Comparison of ENCODE assay signal across 20 mouse cellular contexts in the genomic region with DNA sequence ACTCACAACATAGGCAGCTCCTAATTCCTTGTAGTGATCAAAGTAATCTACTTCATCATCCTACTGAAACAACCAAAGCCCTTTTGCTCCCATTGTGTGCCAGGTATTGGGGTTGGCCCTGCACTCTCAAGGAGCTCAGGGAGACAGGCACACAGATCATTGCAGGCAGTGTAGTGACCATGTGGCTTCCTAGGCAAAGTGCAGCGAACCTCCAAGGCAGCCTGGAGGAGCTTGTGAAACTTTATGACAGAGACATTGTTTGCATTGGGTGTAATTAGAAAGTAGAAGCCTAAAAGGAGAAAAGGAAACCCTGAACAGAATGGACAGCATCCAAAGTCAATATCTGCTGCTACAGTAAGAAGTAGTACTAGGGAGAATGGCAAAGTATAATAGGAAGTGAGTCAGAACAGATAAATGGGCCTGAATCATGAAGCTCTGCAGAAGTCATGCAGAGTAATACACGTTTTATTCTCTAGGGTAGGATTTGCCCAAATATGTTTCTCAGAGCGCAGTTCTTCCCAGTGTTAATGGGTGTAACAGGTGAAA. TPM values are rescaled to one million over a fixed set of nuclear protein-coding genes. Genes with fewer than 3 reads are reported as not detected.
DNase-seq lines count a peak whose midpoint lies in the region; ATAC-seq lines count a peak whose summit lies in the region.
"Had no signal": no experiment of that assay in that cellular context is flagged by ENCODE, and none has a peak within 500 bp of the region (broad histone marks: within the 10 kb centered on the region; RNA-seq: fewer than 3 reads in every experiment).

No protein-coding gene starts in this region.

- peak; percentile 7 for DNase-seq in embryonic facial prominence, embryonic 14.5 days (ENCODE audit: low spot score)
- DNase-seq in embryonic facial prominence, embryonic 10.5 days (ENCODE audit: low spot score), result no peak
- peak; percentile 36 for DNase-seq in lung, postnatal 25 days (ENCODE audit: low spot score)
- no peak for DNase-seq in lung, postnatal 4 days
- no peak for DNase-seq in intestine, embryonic 14.5 days (ENCODE audit: low spot score)
- no peak for DNase-seq in cerebellum, adult 9-10 months
- DNase-seq in embryo, embryonic 11 days, result no peak
- DNase-seq: adrenal gland, adult 2 months; cerebellum, adult 11 months; cerebellum, postnatal 25 days; forebrain, postnatal 0 days; kidney, adult 9 months; layer of hippocampus, postnatal 36 days; liver had no signal

- no peak overlapping the region for H3K4me3 ChIP-seq in embryonic facial prominence, embryonic 14.5 days (ENCODE audit: low read depth, low read length)
- no peak overlapping the region for H3K4me3 ChIP-seq in embryonic facial prominence, embryonic 10.5 days
- no peak overlapping the region for H3K4me3 ChIP-seq in intestine, embryonic 14.5 days (ENCODE audit: low read depth, low read length)
- H3K4me3 ChIP-seq in forebrain, embryonic 16.5 days (replicated peaks; ENCODE audit: low read length), result no peak overlapping the region
- H3K4me3 ChIP-seq: hindbrain, embryonic 15.5 days; megakaryocyte, embryonic 14.5 days; midbrain, embryonic 15.5 days had no signal

- 64% methylated on average over 3 of the region's 3 CpGs for WGBS in embryonic facial prominence, embryonic 14.5 days
- WGBS in embryonic facial prominence, embryonic 10.5 days, result 83% methylated on average over 3 of the region's 3 CpGs
- WGBS in intestine, embryonic 14.5 days, result 59% methylated on average over 3 of the region's 3 CpGs
- WGBS in forebrain, embryonic 16.5 days, result 87% methylated on average over 3 of the region's 3 CpGs

- no peaks in the 10 kb centered on the region for H3K4me1 ChIP-seq in embryonic facial prominence, embryonic 14.5 days (ENCODE audit: control insufficient read depth, insufficient read depth, low read length)
- H3K4me1 ChIP-seq in embryonic facial prominence, embryonic 10.5 days, result no peaks in the 10 kb centered on the region
- H3K4me1 ChIP-seq in intestine, embryonic 14.5 days (replicated peaks; ENCODE audit: control insufficient read depth, insufficient read depth, low read length), result no peaks in the 10 kb centered on the region
- no peaks in the 10 kb centered on the region for H3K4me1 ChIP-seq in forebrain, embryonic 16.5 days (replicated peaks; ENCODE audit: control insufficient read depth, insufficient read depth, low read length)
- H3K4me1 ChIP-seq: hindbrain, embryonic 15.5 days; midbrain, embryonic 15.5 days had no signal

- no peaks in the 10 kb centered on the region for H3K36me3 ChIP-seq in embryonic facial prominence, embryonic 14.5 days (ENCODE audit: control insufficient read depth, insufficient read depth, low read length)
- peaks cover 71% of the 10 kb centered on the region for H3K36me3 ChIP-seq in embryonic facial prominence, embryonic 10.5 days (replicated peaks)
- H3K36me3 ChIP-seq in intestine, embryonic 14.5 days (ENCODE audit: control insufficient read depth, insufficient read depth, low read length), result no peaks in the 10 kb centered on the region
- H3K36me3 ChIP-seq in forebrain, embryonic 16.5 days (ENCODE audit: control insufficient read depth, insufficient read depth), result peaks cover 16% of the 10 kb centered on the region

- no peaks in the 10 kb centered on the region for H3K27me3 ChIP-seq in embryonic facial prominence, embryonic 14.5 days (replicated peaks; ENCODE audit: control insufficient read depth, insufficient read depth, low read length)
- no peaks in the 10 kb centered on the region for H3K27me3 ChIP-seq in embryonic facial prominence, embryonic 10.5 days (replicated peaks; ENCODE audit: low read depth, poor library complexity, severe bottlenecking)
- no peaks in the 10 kb centered on the region for H3K27me3 ChIP-seq in intestine, embryonic 14.5 days (replicated peaks; ENCODE audit: control insufficient read depth, insufficient read depth, low read length)
- no peaks in the 10 kb centered on the region for H3K27me3 ChIP-seq in forebrain, embryonic 16.5 days (replicated peaks; ENCODE audit: control insufficient read depth, insufficient read depth, low read length)
- H3K27me3 ChIP-seq: hindbrain, embryonic 15.5 days; midbrain, embryonic 15.5 days had no signal

- no peak overlapping the region for H3K4me2 ChIP-seq in embryonic facial prominence, embryonic 14.5 days (ENCODE audit: low read depth, low read length)
- H3K4me2 ChIP-seq in intestine, embryonic 14.5 days (ENCODE audit: low read length), result no peak overlapping the region
- no peak overlapping the region for H3K4me2 ChIP-seq in forebrain, embryonic 16.5 days (ENCODE audit: low read length)
- H3K4me2 ChIP-seq: hindbrain, embryonic 15.5 days; midbrain, embryonic 15.5 days had no signal

- H3K9ac ChIP-seq in embryonic facial prominence, embryonic 14.5 days (ENCODE audit: low read depth, low read length), result no peak overlapping the region
- H3K9ac ChIP-seq in intestine, embryonic 14.5 days (ENCODE audit: low read length), result no peak overlapping the region
- H3K9ac ChIP-seq in forebrain, embryonic 16.5 days (replicated peaks; ENCODE audit: low read depth, low read length), result no peak overlapping the region
- H3K9ac ChIP-seq: forebrain, postnatal 0 days; hindbrain, embryonic 15.5 days; midbrain, embryonic 15.5 days had no signal

- no peak for ATAC-seq in embryonic facial prominence, embryonic 14.5 days (ENCODE audit: low read depth)
- 0 out of 2 replicates have a peak, but pooled peaks have one; percentile 55 for ATAC-seq in intestine, embryonic 14.5 days (replicated peaks; ENCODE audit: low FRiP score, low TSS enrichment, low read depth)
- ATAC-seq in forebrain, embryonic 16.5 days, result no peak
- ATAC-seq: forebrain, postnatal 0 days; midbrain, embryonic 15.5 days had no signal

- no peak overlapping the region for H3K27ac ChIP-seq in embryonic facial prominence, embryonic 14.5 days (replicated peaks; ENCODE audit: low read depth, low read length)
- no peak overlapping the region for H3K27ac ChIP-seq in embryonic facial prominence, embryonic 10.5 days (replicated peaks)
- no peak overlapping the region for H3K27ac ChIP-seq in intestine, embryonic 14.5 days (ENCODE audit: low read depth)
- no peak overlapping the region for H3K27ac ChIP-seq in forebrain, embryonic 16.5 days (ENCODE audit: low read length)
- H3K27ac ChIP-seq: hindbrain, embryonic 15.5 days; midbrain, embryonic 15.5 days had no signal

- no peaks in the 10 kb centered on the region for H3K9me3 ChIP-seq in embryonic facial prominence, embryonic 14.5 days (ENCODE audit: control insufficient read depth, low read length)
- H3K9me3 ChIP-seq in embryonic facial prominence, embryonic 10.5 days, result no peaks in the 10 kb centered on the region
- no peaks in the 10 kb centered on the region for H3K9me3 ChIP-seq in intestine, embryonic 14.5 days (ENCODE audit: control insufficient read depth, low read length)
- no peaks in the 10 kb centered on the region for H3K9me3 ChIP-seq in forebrain, embryonic 16.5 days (ENCODE audit: control insufficient read depth, low read length)
- H3K9me3 ChIP-seq: hindbrain, embryonic 15.5 days; megakaryocyte, embryonic 14.5 days; midbrain, embryonic 15.5 days had no signal

RNA-seq across cellular contexts. Expression of a gene that starts 9.1 kb away (rescaled TPM):
- 0.66 and 0.92 TPM in 2 replicates for polyA plus RNA-seq in embryonic facial prominence, embryonic 14.5 days (2014; fragmentation: Nextera tagmentation; extraction: Ambion mirVana)
- polyA plus RNA-seq in embryonic facial prominence, embryonic 10.5 days (2016; fragmentation: Nextera tagmentation; extraction: Ambion mirVana), result 0.80 and 1.1 TPM in 2 replicates
- polyA plus RNA-seq in intestine, embryonic 14.5 days (2014; fragmentation: Nextera tagmentation; extraction: Ambion mirVana), result 0.12 and 0.22 TPM in 2 replicates
- polyA plus RNA-seq in forebrain, embryonic 16.5 days (2015; fragmentation: Nextera tagmentation; extraction: Ambion mirVana), result 1.6 and 2.0 TPM in 2 replicates
- polyA plus RNA-seq: stomach, embryonic 14.5 days had no signal

RNA-seq across cellular contexts. Expression of a gene that starts 28.8 kb away (rescaled TPM):
- 0.43 and 0.46 TPM in 2 replicates for polyA plus RNA-seq in embryonic facial prominence, embryonic 14.5 days (2014; fragmentation: Nextera tagmentation; extraction: Ambion mirVana)
- 0.74 and 0.90 TPM in 2 replicates for polyA plus RNA-seq in embryonic facial prominence, embryonic 10.5 days (2016; fragmentation: Nextera tagmentation; extraction: Ambion mirVana)
- polyA plus RNA-seq in intestine, embryonic 14.5 days (2014; fragmentation: Nextera tagmentation; extraction: Ambion mirVana), result 0.30 and 0.32 TPM in 2 replicates
- polyA plus RNA-seq in forebrain, embryonic 16.5 days (2015; fragmentation: Nextera tagmentation; extraction: Ambion mirVana), result 5.3 and 7.1 TPM in 2 replicates

RNA-seq across cellular contexts. Expression of a gene that starts 30.8 kb away (rescaled TPM):
- 38.6 and 43.2 TPM in 2 replicates for polyA plus RNA-seq in embryonic facial prominence, embryonic 14.5 days (2014; fragmentation: Nextera tagmentation; extraction: Ambion mirVana)
- 79.5 and 85.3 TPM in 2 replicates for polyA plus RNA-seq in embryonic facial prominence, embryonic 10.5 days (2016; fragmentation: Nextera tagmentation; extraction: Ambion mirVana)
- polyA plus RNA-seq in intestine, embryonic 14.5 days (2014; fragmentation: Nextera tagmentation; extraction: Ambion mirVana), result 53.0 and 59.5 TPM in 2 replicates
- 62.1 and 72.2 TPM in 2 replicates for polyA plus RNA-seq in forebrain, embryonic 16.5 days (2015; fragmentation: Nextera tagmentation; extraction: Ambion mirVana)

RNA-seq across cellular contexts. Expression of a gene that starts 33.9 kb away (rescaled TPM):
- polyA plus RNA-seq in embryonic facial prominence, embryonic 14.5 days (2014; fragmentation: Nextera tagmentation; extraction: Ambion mirVana), result 0.89 and 1.0 TPM in 2 replicates
- polyA plus RNA-seq in embryonic facial prominence, embryonic 10.5 days (2016; fragmentation: Nextera tagmentation; extraction: Ambion mirVana), result 0.60 and 0.90 TPM in 2 replicates
- 1.3 and 2.8 TPM in 2 replicates for polyA plus RNA-seq in intestine, embryonic 14.5 days (2014; fragmentation: Nextera tagmentation; extraction: Ambion mirVana)
- 0.21 and 0.24 TPM in 2 replicates for polyA plus RNA-seq in forebrain, embryonic 16.5 days (2015; fragmentation: Nextera tagmentation; extraction: Ambion mirVana)
- polyA plus RNA-seq: brain, embryonic 14.5 days; forebrain, postnatal 0 days; midbrain, embryonic 15.5 days had no signal

RNA-seq across cellular contexts. Expression of a gene that starts 49.9 kb away (rescaled TPM):
- polyA plus RNA-seq in embryonic facial prominence, embryonic 14.5 days (2014; fragmentation: Nextera tagmentation; extraction: Ambion mirVana), result 15.8 and 18.6 TPM in 2 replicates
- 18.1 and 18.7 TPM in 2 replicates for polyA plus RNA-seq in embryonic facial prominence, embryonic 10.5 days (2016; fragmentation: Nextera tagmentation; extraction: Ambion mirVana)
- 22.1 and 29.0 TPM in 2 replicates for polyA plus RNA-seq in intestine, embryonic 14.5 days (2014; fragmentation: Nextera tagmentation; extraction: Ambion mirVana)
- 8.2 and 10.1 TPM in 2 replicates for polyA plus RNA-seq in forebrain, embryonic 16.5 days (2015; fragmentation: Nextera tagmentation; extraction: Ambion mirVana)

Comparison
In these comparisons a context has a peak if more than half of its experiments do, and no peak if none do; other contexts are left out.
1. DNase-seq: peak in embryonic facial prominence, embryonic 14.5 days (single experiment) and lung, postnatal 25 days (single experiment); none in embryonic facial prominence, embryonic 10.5 days (single experiment), lung, postnatal 4 days (0 of 2), intestine, embryonic 14.5 days (single experiment), cerebellum, adult 9-10 months (single experiment) and embryo, embryonic 11 days (single experiment).